Mouse (Mus musculus): ENCODE measurements at regions not wholly inside any gene's neighbourhood (a gene's known extent, or its start where the extent isn't known, plus 50 kb on each side); places are given as distances from the start of the nearest gene placed in this dataset.

GRCm38 (mm10) chr7:135794238-135794637 is 78.1 kb upstream of the Mki67 start:
- no peak for DNase-seq
- Histone ChIP-seq H3K4me3 (replicated peaks; ENCODE audit: extremely low read depth, low read depth, low read length) (no peak overlapping the region), H3K4me1 (ENCODE audit: control insufficient read depth, insufficient read depth, low read length) (no peaks in the 10 kb centered on the region)
- 42% methylated on average over 7 of the region's 7 CpGs for WGBS
- no peak for TF ChIP-seq POLR2A (IDR thresholded peaks at IDR 0.05; ENCODE audit: borderline replicate concordance, extremely low read depth, low read depth, low read length)
- no peak for TF ChIP-seq CTCF (IDR thresholded peaks at IDR 0.05; ENCODE audit: insufficient read depth, low read length)

- DNase-seq: no peak
- TF ChIP-seq CTCF (IDR thresholded peaks at IDR 0.05; ENCODE audit: insufficient read depth, low read length) (no peak), POLR2A (IDR thresholded peaks at IDR 0.05; ENCODE audit: borderline replicate concordance, extremely low read depth, low read depth, low read length) (no peak)
- WGBS: 74% methylated on average over 2 of the region's 2 CpGs
- H3K4me3 ChIP-seq (replicated peaks; ENCODE audit: extremely low read depth, low read depth, low read length): no peak overlapping the region
- no peaks in the 10 kb centered on the region for H3K4me1 ChIP-seq (ENCODE audit: control insufficient read depth, insufficient read depth, low read length)
Observed at GRCm38 (mm10) chr7:135794679-135795078, 78.5 kb upstream of the Mki67 start.

GRCm38 (mm10) chr7:135798441-135798840 is 82.3 kb upstream of the Mki67 start:
- no peak for DNase-seq
- no peak overlapping the region for H3K4me3 ChIP-seq (replicated peaks; ENCODE audit: extremely low read depth, low read depth, low read length)
- H3K4me1 ChIP-seq (ENCODE audit: control insufficient read depth, insufficient read depth, low read length): no peaks in the 10 kb centered on the region
- 48% methylated on average over 2 of the region's 2 CpGs for WGBS
- TF ChIP-seq CTCF (IDR thresholded peaks at IDR 0.05; ENCODE audit: insufficient read depth, low read length) (no peak), POLR2A (IDR thresholded peaks at IDR 0.05; ENCODE audit: borderline replicate concordance, extremely low read depth, low read depth, low read length) (no peak)

GRCm38 (mm10) chr7:135802598-135803121 is 86.5 kb upstream of the Mki67 start:
- 79% methylated on average over 15 of the region's 15 CpGs for WGBS
- DNase-seq: no peak
- Histone ChIP-seq H3K4me1 (ENCODE audit: control insufficient read depth, insufficient read depth, low read length) (no peaks in the 10 kb centered on the region), H3K4me3 (replicated peaks; ENCODE audit: extremely low read depth, low read depth, low read length) (no peak overlapping the region)
- no peak for TF ChIP-seq CTCF (IDR thresholded peaks at IDR 0.05; ENCODE audit: insufficient read depth, low read length)
- TF ChIP-seq POLR2A (IDR thresholded peaks at IDR 0.05; ENCODE audit: borderline replicate concordance, extremely low read depth, low read depth, low read length): no peak

GRCm38 (mm10) chr7:135804730-135805129 is 88.6 kb upstream of the Mki67 start:
- WGBS: 37% methylated on average over 7 of the region's 7 CpGs
- DNase-seq: no peak
- Histone ChIP-seq H3K4me1 (ENCODE audit: control insufficient read depth, insufficient read depth, low read length) (no peaks in the 10 kb centered on the region), H3K4me3 (replicated peaks; ENCODE audit: extremely low read depth, low read depth, low read length) (no peak overlapping the region)
- TF ChIP-seq CTCF (IDR thresholded peaks at IDR 0.05; ENCODE audit: insufficient read depth, low read length) (no peak), POLR2A (IDR thresholded peaks at IDR 0.05; ENCODE audit: borderline replicate concordance, extremely low read depth, low read depth, low read length) (no peak)

- Histone ChIP-seq H3K4me3 (replicated peaks; ENCODE audit: extremely low read depth, low read depth, low read length) (no peak overlapping the region), H3K4me1 (ENCODE audit: control insufficient read depth, insufficient read depth, low read length) (no peaks in the 10 kb centered on the region)
- no peak for DNase-seq
- WGBS: 71% methylated on average over 8 of the region's 8 CpGs
- TF ChIP-seq POLR2A (IDR thresholded peaks at IDR 0.05; ENCODE audit: borderline replicate concordance, extremely low read depth, low read depth, low read length) (no peak), CTCF (IDR thresholded peaks at IDR 0.05; ENCODE audit: insufficient read depth, low read length) (no peak)
Observed at GRCm38 (mm10) chr7:135806139-135806538, 90.0 kb upstream of the Mki67 start.

- Histone ChIP-seq H3K4me3 (replicated peaks; ENCODE audit: extremely low read depth, low read depth, low read length) (no peak overlapping the region), H3K4me1 (ENCODE audit: control insufficient read depth, insufficient read depth, low read length) (no peaks in the 10 kb centered on the region)
- TF ChIP-seq CTCF (IDR thresholded peaks at IDR 0.05; ENCODE audit: insufficient read depth, low read length): no peak
- no peak for TF ChIP-seq POLR2A (IDR thresholded peaks at IDR 0.05; ENCODE audit: borderline replicate concordance, extremely low read depth, low read depth, low read length)
- no peak for DNase-seq
- 80% methylated on average over 7 of the region's 7 CpGs for WGBS
Observed at GRCm38 (mm10) chr7:135806673-135807072, 90.5 kb upstream of the Mki67 start.

- no peak for TF ChIP-seq POLR2A (IDR thresholded peaks at IDR 0.05; ENCODE audit: borderline replicate concordance, extremely low read depth, low read depth, low read length)
- no peak for TF ChIP-seq CTCF (IDR thresholded peaks at IDR 0.05; ENCODE audit: insufficient read depth, low read length)
- H3K4me1 ChIP-seq (ENCODE audit: control insufficient read depth, insufficient read depth, low read length): no peaks in the 10 kb centered on the region
- WGBS: 39% methylated on average over 10 of the region's 10 CpGs
- no peak for DNase-seq
- H3K4me3 ChIP-seq (replicated peaks; ENCODE audit: extremely low read depth, low read depth, low read length): no peak overlapping the region
Observed at GRCm38 (mm10) chr7:135809167-135809566, 93.0 kb upstream of the Mki67 start.

GRCm38 (mm10) chr7:135809751-135810379 is 93.7 kb upstream of the Mki67 start:
- H3K4me3 ChIP-seq (replicated peaks; ENCODE audit: extremely low read depth, low read depth, low read length): no peak overlapping the region
- DNase-seq: no peak
- TF ChIP-seq POLR2A (IDR thresholded peaks at IDR 0.05; ENCODE audit: borderline replicate concordance, extremely low read depth, low read depth, low read length): no peak
- TF ChIP-seq CTCF (IDR thresholded peaks at IDR 0.05; ENCODE audit: insufficient read depth, low read length): no peak
- H3K4me1 ChIP-seq (ENCODE audit: control insufficient read depth, insufficient read depth, low read length): no peaks in the 10 kb centered on the region
- 17% methylated on average over 12 of the region's 12 CpGs for WGBS

- no peak for DNase-seq
- Histone ChIP-seq H3K4me1 (ENCODE audit: control insufficient read depth, insufficient read depth, low read length) (no peaks in the 10 kb centered on the region), H3K4me3 (replicated peaks; ENCODE audit: extremely low read depth, low read depth, low read length) (no peak overlapping the region)
- 71% methylated on average over 9 of the region's 9 CpGs for WGBS
- TF ChIP-seq POLR2A (IDR thresholded peaks at IDR 0.05; ENCODE audit: borderline replicate concordance, extremely low read depth, low read depth, low read length): no peak
- no peak for TF ChIP-seq CTCF (IDR thresholded peaks at IDR 0.05; ENCODE audit: insufficient read depth, low read length)
Observed at GRCm38 (mm10) chr7:135810971-135811370, 94.8 kb upstream of the Mki67 start.

All from lung, adult 2 months (tissue).